Mouse (Mus musculus) telencephalon, adult 2 months (tissue): Measurements from ENCODE around the gene Nek10.
"Not testable (repeated sequence)": the region's sequence is repeated elsewhere in the genome, so short reads cannot be mapped to it uniquely, and the experiment has no call there.

Experiments
- DNase-seq: peaks from one replicate; pipeline ENCODE4 v3.0.0-alpha.2; 2011; ENCODE audit warnings: low read depth, low spot score

Gene Nek10

DNA sequence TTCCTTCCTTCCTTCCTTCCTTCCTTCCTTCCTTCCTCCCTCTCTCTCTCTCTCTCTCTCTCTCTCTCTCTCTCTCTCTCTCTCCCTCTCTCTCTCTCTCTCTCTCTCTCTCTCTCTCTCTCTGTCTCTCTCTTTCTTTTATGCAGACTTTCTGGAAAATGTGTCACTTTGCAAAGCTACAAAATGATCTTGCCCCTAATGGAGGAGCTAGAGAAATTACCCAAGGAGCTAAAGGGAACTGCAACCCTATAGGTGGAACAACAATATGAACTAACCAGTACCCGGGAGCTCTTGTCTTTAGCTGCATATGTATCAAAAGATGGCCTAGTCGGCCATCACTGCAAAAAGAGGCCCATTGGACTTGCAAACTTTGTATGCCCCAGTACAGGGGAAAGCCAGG, at the start of gene Nek10:
Gene Nek10 (plus strand): TSS at position 301 of the 400 bp plus-strand sequence.
- DNase-seq, result not testable (repeated sequence)

DNA sequence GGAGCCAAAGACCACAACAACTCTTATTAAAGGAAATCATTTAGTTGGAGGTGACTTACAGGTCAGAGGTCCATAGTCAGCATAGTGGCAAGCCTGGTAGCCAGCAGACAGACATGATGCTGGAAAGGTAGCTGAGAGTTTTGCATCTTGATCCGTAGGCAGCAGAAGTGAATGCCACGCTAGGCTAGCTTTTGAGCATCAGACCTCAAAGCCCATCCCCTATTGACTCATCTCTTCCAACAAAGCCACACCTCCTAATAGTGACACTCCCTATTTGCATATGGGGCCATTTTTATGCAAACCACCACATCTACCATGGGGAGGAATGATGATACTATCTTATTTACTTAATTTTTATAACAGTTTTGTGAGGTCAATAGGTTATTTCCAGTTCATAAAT, 22.0 kb upstream of the Nek10 start:
- DNase-seq, result no peak

DNA sequence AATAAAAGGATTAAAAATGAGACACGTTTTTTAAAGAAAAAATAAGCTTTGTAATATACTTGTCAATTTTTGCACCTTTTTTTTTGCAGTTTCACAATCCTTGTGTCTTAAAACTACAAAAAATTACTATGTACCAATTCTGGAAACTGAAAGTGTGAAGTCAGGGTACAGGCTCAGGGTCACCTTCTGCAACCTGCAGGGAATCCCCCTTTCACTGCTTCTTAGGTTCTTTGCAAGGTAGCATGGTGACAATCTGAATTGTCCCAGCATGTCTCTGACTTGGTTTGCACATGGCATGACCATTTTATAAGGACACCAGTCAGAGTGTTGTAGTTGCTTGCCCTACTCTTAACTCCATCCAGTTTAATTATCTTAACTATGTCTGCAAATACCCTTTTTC, 19.0 kb upstream of the Nek10 start:
- DNase-seq, result no peak

DNA sequence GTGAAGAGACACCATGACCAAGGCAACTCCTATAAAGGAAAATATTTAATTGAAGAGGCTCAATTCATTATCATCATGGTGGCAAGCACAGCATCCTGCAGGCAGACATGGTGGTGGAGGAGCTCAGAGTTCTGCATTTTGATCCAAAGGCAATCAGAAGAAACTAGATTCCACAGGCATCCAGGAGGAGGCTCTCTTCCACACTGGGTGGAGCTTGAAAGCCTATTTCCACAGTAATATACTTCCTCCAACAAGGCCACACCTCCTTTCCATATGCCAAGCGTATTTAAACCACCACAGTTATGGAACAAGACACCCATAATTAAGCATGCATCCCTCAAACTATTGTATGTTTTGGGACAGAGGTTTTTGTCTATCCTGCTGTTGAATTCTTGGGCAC, 16.2 kb upstream of the Nek10 start:
- no peak for DNase-seq

DNA sequence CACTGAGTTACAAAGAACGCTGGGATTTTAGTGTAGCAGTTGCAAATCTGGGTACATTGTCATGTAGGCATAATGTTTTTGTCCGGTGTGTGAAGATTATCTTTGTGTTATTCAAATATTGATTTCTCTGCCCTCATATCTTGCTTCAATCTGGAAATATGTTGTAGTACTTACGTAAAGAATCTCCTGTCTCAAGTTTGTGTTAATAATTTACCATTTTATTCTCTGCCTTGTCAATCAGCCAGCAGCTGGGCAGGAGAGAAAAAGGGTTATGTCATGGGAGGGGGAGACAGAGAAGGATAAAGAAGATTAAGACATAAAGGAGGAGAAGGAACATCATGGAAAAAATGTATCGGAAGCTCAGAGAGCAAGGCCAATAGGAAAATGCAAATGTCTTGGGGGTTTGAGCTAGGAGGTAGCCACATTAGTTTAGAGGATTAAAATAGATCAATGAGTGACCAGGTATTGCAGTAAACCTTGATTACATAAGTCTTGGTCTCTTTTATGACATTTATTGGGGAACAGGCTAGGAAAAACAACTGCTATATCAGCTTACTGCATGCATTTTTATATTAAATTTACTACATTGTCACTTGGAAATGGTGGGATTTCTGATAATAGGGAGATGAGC, 13.3 kb upstream of the Nek10 start:
- DNase-seq, result no peak

DNA sequence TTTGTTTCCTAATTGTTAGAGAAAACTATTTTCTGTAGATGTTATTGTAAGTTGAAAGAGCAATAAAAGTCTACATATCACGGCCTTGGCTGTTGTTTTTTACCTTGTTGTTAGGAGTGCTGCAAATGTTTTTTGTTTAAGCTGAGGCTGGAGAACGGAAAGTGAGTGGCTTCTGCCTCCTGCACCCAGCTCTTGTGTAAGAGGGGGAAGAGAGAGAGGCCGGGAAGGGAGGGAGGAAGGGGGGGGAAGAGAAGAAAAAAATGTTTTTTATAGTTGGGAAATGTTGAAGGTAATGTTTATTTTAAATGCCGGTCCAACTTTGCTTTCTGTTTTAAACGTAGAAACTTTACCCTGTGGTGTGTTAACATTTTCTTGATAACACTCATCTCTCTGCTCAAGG, 3.4 kb upstream of the Nek10 start:
- DNase-seq, result no peak

DNA sequence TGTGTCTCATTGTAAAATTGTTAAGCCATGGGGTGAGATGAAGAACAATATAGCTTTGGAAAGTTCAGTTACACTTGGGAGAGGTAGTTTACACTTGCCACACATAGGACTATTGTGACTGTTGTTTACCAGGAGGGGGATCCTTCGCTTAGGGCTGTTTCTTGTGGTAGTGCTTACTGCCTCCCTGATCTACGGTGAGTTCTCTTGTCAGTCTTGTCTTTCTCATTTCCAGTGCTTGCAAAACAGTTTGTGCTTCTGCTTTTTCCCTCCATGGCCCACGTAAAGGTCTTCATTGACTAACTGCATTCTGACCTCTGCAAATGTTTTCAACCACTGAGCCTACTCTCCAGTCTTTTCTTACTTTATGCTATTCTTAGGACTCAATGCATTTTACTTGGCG, 2.9 kb upstream of the Nek10 start:
- no peak for DNase-seq

DNA sequence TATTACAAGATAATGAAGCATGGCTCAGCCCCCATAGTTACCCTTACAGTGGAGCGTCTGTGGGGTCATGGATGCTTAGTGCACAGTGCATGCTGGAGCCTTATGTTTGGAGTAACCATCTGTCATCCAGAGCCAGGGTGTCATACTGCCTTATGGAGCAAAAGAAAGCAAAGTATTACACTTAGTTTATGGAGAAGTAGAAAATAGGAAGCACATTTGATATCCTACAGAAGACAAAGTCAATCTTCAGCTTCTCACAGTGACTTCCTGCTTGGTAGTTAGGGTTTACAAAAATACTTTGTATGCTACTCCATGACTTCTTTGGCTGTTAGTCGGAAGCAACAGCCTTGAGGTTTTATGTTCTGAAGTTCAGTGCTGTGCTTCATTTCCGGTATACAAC, 2.4 kb upstream of the Nek10 start:
- DNase-seq, result no peak

DNA sequence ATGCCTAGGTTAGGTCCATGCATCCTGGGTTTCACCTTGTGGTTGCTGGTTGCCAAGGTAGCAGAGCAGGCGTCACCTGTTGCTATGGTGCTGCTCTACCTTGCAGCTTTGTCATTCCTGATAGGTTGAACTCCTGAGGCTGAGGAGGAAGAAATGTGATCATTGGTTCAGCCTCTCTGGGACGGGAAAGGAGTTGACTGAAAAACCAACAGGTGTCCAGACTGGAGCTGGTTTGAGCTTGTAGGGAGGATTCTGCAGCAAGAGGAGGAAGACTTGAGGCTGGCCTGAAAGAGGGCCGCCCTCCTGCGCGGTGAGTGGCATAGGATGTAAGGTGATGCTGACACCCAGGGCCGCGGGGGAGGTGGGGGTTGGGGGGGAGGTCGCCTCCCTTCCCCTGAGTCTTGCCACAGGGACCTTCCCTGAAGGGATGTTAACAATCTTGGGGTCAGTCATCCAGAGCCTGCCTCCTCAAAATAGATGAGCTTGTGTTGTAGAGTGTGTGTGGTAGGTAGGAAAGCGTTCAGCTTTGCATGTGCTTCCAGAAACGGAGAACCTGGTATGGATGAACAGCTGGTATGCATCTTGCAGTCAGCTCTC, 804 bp downstream of the Nek10 start:
- peak; percentile 61 for DNase-seq

DNA sequence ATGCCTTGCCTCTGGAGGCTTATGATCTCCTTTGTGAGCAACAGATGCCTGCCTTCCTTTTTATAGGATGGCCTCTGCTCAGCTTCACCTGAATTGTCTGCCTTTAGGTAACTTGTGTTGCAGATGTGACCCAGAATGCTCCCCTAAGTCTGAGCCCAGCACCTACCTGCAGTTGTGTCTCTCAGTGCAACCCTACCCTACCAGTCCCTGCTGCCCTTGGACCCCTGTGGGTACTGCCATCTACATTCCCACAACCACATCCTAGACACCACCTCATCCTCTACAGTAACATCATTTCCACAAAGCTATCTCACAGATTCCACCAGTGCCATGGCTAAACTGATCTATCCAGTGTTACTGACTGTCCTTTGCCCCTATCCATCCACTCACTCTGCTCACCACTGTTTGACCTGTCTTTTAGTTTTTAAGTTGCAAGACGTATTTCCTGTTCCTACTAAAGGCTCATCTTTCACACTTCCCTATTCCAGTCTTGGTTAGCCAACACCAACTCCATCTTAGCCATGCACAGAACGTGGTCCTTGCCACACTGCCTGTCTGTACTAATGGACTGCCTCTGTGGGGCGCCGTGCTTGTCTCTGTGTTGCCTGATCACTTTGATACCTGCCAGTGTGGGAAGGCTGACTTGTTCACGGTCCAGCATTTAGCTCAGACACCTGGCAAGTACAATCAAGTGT, 1.4 kb downstream of the Nek10 start:
- DNase-seq, result no peak

DNA sequence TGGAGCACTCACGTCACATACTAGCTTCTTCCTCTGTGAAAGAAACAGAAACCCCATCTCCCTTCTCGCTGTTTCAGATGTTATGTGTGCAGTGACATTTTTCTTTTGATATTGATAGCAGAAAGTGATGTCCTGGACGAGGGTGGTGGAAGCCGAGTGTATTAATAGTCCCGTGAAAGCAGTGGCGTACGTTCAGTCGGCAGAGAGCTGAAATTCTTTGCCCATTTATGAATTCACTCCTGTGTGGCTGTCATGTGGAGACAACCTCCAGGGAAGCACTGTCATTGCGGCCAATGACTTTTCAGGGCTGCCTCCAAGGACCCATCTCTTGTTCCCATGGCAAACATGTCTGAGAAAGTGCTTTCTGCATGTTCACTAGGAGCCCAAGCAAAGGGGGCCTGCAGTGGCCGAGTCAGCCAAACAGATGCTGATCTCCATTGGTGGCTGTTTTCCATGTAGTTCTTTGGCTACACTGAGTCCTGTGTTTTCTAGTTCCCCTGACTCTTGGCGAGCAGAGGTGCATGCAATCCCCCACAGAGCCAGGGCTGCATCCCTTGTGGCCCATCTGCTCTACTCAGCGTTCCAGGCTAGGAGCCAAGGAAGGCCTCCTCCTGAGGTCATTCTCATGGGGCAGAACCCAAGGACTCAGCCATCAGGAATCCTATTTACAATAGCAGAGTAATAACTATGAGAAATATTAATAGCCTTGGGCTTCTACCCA, 29.5 kb downstream of the Nek10 start:
- DNase-seq, result peak; percentile 42

DNA sequence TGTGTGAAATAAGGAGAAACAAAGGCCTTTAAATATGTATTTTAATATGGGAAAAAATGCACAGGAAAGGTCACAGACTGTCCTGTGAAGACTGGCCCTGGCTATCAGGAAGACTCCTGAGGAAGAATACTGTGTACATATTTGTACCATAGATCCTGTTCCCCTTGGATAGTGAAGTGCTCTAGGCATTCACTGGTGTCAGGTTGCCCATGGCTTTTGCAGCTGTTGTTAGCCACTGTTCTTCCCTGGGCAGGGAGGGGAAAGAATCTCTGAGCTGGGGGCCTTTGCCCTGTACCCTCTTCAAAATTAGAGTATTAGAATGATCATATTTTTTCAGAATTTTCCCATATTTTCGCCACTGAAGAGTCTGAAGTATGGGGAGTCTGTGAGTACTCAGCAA, 30.3 kb downstream of the Nek10 start:
- DNase-seq, result no peak

DNA sequence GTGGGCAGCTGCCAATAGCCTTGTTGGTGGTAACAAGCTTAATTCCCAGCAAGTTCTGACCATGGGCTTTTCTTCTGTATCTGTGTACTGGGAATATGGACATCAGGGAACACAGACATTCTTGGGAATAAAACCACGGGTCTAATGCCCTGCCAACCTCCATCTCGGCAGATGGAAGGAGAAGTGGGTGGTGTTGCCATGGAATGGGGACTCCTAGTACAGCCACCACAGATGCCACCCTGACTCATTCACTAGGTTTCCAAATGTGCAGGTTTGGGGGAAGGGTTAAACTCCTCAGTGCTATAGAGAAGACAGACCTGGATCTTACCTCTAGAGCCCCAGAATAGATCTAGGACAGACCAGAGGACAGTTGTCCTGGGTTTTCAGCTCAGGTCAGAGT, 31.1 kb downstream of the Nek10 start:
- DNase-seq, result peak; percentile 54

DNA sequence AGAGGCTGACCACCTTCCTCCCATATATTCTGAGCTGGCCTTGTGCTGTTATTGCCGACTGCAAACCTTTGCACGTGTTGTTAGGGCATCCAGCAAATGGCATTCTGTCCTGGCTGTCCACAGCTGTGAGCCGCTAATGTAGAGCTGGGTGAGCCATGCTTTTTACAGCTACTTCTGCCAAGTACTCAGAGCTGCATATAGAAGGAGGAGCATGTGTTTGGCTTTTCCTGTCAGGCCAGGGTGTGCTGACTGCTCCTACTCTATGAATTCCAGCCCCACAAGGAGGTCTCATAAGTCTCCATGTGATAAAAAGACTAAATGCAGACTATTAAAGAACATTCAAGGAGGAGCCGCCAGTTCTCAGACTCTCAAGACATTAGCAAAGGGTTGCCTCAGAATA, 34.4 kb downstream of the Nek10 start:
- DNase-seq, result no peak

DNA sequence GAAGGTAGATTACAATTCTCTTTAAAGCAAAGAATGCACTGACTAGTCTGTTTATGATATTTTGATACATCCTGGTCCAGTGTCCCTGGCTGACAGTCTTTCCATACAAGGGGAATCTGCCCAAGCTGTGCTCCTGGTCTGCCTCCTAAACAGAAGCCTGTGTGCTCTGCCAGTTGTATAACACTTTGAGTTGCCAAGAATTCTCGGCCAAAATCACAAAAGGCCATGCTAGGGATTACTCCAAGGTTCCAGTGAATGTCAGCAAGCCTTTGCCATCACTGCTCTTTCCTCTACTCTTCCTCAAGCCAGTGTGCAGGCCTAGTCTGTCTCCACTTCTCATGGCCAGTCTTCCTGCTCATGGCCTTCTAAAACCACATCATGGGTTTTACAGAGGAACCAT, 34.9 kb downstream of the Nek10 start:
- DNase-seq, result no peak

DNA sequence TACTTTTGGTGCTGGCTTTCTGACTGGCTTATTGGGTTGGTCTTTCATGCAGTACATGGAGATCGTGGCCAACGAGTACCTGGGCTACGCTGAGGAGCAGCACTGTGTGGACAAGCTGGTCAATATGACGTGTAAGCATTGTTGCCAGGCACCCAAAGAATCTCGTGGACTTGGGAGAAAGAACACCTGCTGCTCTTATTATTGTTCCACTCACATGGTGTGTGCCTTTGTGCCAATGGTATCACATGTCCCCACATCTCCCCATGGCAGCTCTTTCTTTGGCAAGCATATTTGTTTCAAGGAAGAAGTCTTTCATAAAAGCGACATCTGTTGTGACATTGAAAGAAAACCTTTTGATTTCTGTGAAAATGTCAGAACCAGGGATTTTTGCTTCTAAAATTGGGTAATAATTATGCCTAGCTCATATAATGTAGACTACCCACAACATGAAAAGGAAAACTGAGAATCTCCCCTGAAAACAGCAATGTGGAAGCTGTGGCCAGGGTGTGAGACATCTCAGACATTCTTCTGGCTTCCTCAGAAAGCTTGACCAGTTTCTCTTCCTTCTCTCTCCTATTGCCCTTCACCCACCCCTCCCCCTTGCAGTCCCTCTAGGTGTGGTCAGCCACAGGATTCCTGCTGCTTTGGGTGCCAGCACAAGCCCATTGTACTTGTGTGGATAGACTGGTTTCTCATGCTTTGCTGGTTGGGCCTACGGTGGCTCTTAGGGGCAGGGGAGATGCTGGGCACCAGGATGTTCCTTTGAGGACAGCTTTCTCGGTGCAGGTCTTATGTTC, 39.7 kb downstream of the Nek10 start:
- no peak for DNase-seq

DNA sequence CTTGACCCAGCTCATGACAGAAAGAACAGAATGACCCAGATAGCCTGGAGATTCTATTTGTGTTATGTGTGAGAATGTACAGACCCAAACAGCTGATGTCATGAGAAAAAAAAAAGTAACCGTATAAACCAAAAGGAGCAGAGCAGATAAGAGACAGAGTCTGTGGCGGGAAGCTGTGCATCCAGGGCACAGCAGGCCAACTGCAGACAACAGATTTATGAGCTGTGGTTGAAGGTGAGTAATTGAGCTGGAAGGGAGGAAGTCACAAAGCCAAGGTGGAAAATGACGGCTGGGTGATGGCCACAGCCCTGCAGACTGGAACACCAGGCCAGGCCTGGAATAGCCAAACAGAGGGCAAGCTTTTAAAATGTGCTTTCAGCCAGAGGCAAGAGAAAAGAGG, 49.6 kb downstream of the Nek10 start:
- no peak for DNase-seq

DNA sequence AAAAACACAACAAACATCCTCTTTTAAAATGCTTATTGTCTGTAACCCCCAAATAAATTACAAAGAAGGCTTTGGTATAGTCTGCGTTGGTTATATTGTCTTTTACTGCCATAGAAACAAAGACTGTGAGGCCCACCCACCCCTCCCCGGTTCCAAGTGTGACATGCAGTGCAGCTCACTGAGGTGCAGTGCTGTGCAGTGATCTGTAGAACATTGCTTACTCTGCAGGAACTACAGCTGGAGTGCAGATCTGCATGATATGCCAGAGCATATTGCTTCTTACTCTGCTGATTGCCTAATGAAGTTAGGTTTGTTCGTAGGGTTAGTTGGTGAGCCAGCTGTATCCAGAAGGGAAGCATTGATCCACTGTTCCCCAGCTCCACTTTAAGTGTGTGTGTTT, 57.1 kb downstream of the Nek10 start:
- DNase-seq, result no peak

DNA sequence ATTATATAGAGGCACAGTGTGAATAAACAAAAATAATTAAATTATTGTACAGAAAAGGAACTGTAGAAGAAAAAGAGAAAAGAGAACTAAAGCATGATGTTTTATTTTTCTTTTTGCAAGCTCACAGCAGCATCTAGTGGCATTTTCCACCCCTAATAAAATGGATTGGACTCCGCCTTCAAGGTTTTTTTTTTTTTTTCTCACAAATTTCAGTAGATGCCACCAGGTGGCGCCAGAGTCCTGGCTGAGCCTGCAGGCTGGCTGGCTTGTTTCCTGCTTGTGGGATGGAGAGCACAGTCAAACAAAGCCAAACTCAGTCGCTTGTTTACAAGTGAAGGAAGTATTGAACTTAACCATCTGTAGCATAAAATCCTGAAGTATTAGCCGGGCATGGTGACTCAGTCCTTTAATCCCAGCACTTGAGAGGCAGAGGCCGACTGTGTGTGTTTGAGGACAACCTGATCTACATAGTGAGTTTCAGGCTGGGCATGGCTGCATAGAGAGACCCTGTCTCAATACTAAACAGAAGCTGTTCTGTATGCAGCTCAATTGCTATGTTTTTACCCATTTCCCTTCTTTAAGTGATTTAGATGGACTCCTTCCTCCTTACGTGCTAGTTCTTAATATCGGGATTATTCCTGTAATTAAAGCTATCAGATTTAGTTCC, 60.6 kb downstream of the Nek10 start:
- DNase-seq, result peak; percentile 71

DNA sequence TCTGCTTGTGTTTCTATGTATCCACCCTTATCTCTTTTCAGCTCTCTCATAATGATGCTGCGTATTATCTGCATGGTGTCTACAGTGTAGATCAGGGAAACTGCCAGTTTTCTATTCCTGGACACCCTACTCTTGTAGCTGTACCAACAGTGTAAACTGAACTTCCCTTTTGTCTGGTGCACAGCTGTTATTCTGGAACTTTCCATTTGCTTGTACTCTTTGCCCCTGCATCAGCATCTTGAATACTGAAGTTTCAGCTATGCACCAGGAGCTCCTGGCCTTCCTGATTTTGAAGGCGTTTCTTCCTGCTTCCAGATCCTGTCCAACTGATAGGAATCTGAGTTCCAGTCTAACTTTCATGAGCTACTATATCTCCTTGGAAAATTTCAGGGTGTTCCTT, 66.0 kb downstream of the Nek10 start:
- DNase-seq, result no peak

DNA sequence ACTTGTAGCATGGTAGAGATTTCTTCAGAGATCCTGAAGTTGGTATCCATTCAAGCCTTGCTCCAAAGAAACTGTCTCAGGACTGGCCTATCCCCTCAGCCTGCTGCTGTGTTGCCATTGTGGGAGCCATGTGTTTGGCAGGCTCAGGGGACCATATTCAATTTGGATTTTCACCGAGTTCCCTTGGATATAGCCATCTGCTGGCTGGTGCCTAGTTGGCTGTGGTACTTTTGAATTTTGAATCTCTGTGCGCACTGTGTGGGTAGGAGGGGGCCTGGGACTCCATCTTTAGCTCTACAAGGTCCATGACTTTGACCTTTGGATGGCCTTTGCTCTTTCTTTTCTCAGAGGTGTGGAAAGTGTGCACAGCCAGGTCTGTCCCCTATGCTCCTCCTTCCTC, 66.8 kb downstream of the Nek10 start:
- no peak for DNase-seq
